ENCODE assay signal across 27 mouse cellular contexts in the genomic region with DNA sequence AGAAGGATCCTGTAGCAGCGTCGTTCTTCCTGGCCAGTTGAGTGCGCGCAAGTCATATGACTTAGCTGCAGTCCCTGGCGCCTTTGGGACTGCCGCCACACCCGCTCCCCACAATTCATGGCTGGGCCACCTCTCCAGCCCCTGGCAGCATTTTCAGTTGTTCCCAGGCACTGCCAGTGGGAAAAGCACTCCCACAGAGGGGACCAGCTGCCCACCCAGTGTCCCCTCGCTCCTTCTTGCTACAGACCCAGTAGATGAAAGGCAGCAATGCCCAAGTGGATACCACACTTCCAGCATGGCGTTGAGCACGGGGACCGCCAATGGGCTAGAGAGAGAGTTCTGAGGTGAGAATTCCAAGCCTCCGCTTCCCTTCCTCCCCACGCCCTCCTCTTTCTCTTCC. TPM values are rescaled to one million over a fixed set of nuclear protein-coding genes. Genes with fewer than 3 reads are reported as not detected.
A peak's percentile ranks its signal among the peaks of the same experiment; 100 is the strongest.
DNase-seq lines count a peak whose midpoint lies in the region; ATAC-seq lines count a peak whose summit lies in the region.
"Had no signal": no experiment of that assay in that cellular context is flagged by ENCODE, and none has a peak within 500 bp of the region (broad histone marks: within the 10 kb centered on the region; RNA-seq: fewer than 3 reads in every experiment).

No protein-coding gene starts in this region.

- H3K27ac ChIP-seq in lung, embryonic 15.5 days = peak overlapping the region; percentile 75
- peak overlapping the region; percentile 46; the same call in 1 of the 2 replicates for H3K27ac ChIP-seq in intestine, embryonic 16.5 days (ENCODE audit: low read length)
- H3K27ac ChIP-seq: embryonic facial prominence, embryonic 10.5 days; embryonic facial prominence, embryonic 15.5 days; forebrain, embryonic 12.5 days; hindbrain, embryonic 10.5 days; liver, embryonic 15.5 days; midbrain, embryonic 12.5 days; neural tube, embryonic 13.5 days had no signal

- H3K4me1 ChIP-seq in lung, embryonic 15.5 days = peaks cover 27% of the 10 kb centered on the region
- H3K4me1 ChIP-seq in intestine, embryonic 16.5 days (ENCODE audit: control insufficient read depth, insufficient read depth, low read length) = peaks cover 8% of the 10 kb centered on the region; the same call in 1 of the 2 replicates

- no peaks in the 10 kb centered on the region for H3K27me3 ChIP-seq in lung, embryonic 15.5 days
- H3K27me3 ChIP-seq in intestine, embryonic 16.5 days (replicated peaks; ENCODE audit: control insufficient read depth, insufficient read depth, low read length) = no peaks in the 10 kb centered on the region
- H3K27me3 ChIP-seq: embryonic facial prominence, embryonic 15.5 days; forebrain, embryonic 12.5 days; liver, embryonic 15.5 days had no signal

- 0 out of 2 replicates have a peak, but pooled peaks have one; percentile 27 for ATAC-seq in lung, embryonic 15.5 days (ENCODE audit: borderline replicate concordance, extremely low read depth, low FRiP score, low TSS enrichment)
- no peak for ATAC-seq in intestine, embryonic 16.5 days
- ATAC-seq: forebrain, postnatal 0 days; hindbrain, embryonic 16.5 days had no signal

- no peak overlapping the region for H3K4me2 ChIP-seq in lung, embryonic 15.5 days
- H3K4me2 ChIP-seq in intestine, embryonic 16.5 days (ENCODE audit: low read depth, low read length) = no peak overlapping the region
- H3K4me2 ChIP-seq: embryonic facial prominence, embryonic 15.5 days; forebrain, embryonic 12.5 days; liver, embryonic 15.5 days; midbrain, embryonic 12.5 days; neural tube, embryonic 13.5 days had no signal

- no peak overlapping the region for H3K4me3 ChIP-seq in lung, embryonic 15.5 days
- no peak overlapping the region for H3K4me3 ChIP-seq in intestine, embryonic 16.5 days (ENCODE audit: low read length)
- H3K4me3 ChIP-seq: embryonic facial prominence, embryonic 10.5 days; embryonic facial prominence, embryonic 15.5 days; forebrain, embryonic 12.5 days; hindbrain, embryonic 10.5 days; layer of hippocampus, adult 2 months; liver, embryonic 15.5 days; midbrain, embryonic 12.5 days; neural tube, embryonic 13.5 days had no signal

- H3K9me3 ChIP-seq in lung, embryonic 15.5 days = no peaks in the 10 kb centered on the region
- no peaks in the 10 kb centered on the region for H3K9me3 ChIP-seq in intestine, embryonic 16.5 days (ENCODE audit: control insufficient read depth, low read length)
- H3K9me3 ChIP-seq: embryonic facial prominence, embryonic 10.5 days; embryonic facial prominence, embryonic 15.5 days; forebrain, embryonic 12.5 days; G1E; hindbrain, embryonic 10.5 days; liver, embryonic 15.5 days; midbrain, embryonic 12.5 days; neural tube, embryonic 13.5 days had no signal

- peak; percentile 32 for DNase-seq in cerebellum, adult 11-12 months
- DNase-seq in cerebellum, adult 11 months = no peak
- DNase-seq in heart, adult 11 months = peak; percentile 65
- no peak for DNase-seq in heart, adult 9 months (ENCODE audit: low spot score in 2 of 2)
- no peak for DNase-seq in lung, adult 18-20 months
- no peak for DNase-seq in urinary bladder, postnatal 10 days (ENCODE audit: low spot score)
- DNase-seq: adrenal gland, postnatal 10 days; cerebellum, adult 18-20 months; forebrain, postnatal 0 days; heart, postnatal 14 days; kidney, adult 2 months; kidney, postnatal 36 days; liver; lung, postnatal 36 days; right cerebral cortex, postnatal 4 days had no signal

- 77% methylated on average over 13 of the region's 13 CpGs for WGBS in lung, embryonic 15.5 days
- 91% methylated on average over 13 of the region's 13 CpGs for WGBS in intestine, embryonic 16.5 days

- H3K36me3 ChIP-seq in lung, embryonic 15.5 days = peaks cover 5% of the 10 kb centered on the region; the same call in 1 of the 2 replicates
- H3K36me3 ChIP-seq in intestine, embryonic 16.5 days (ENCODE audit: control insufficient read depth, insufficient read depth, low read length) = 0 out of 2 replicates have a peak, but pooled peaks cover 7% of the 10 kb centered on the region
- H3K36me3 ChIP-seq: forebrain, embryonic 12.5 days; liver, embryonic 15.5 days; midbrain, embryonic 12.5 days; neural tube, embryonic 13.5 days had no signal

- no peak overlapping the region for H3K9ac ChIP-seq in lung, embryonic 15.5 days
- H3K9ac ChIP-seq in intestine, embryonic 16.5 days (ENCODE audit: low read depth, low read length) = no peak overlapping the region
- H3K9ac ChIP-seq: embryonic facial prominence, embryonic 15.5 days; forebrain, embryonic 12.5 days; forebrain, postnatal 0 days; liver, embryonic 15.5 days; midbrain, embryonic 12.5 days; neural tube, embryonic 13.5 days had no signal

RNA-seq across cellular contexts. Expression of gene Ppp1r21, which starts 25.9 kb away (rescaled TPM):
- 21.7 and 24.4 TPM in 2 replicates for polyA plus RNA-seq in lung, embryonic 15.5 days (2015; fragmentation: Nextera tagmentation; extraction: Ambion mirVana)
- 16.8 and 17.8 TPM in 2 replicates for polyA plus RNA-seq in intestine, embryonic 16.5 days (2015; fragmentation: Nextera tagmentation; extraction: Ambion mirVana)

Comparison
In these comparisons a context has a peak if more than half of its experiments do, and no peak if none do; other contexts are left out.
1. DNase-seq: peak in cerebellum, adult 11-12 months (single experiment) and heart, adult 11 months (single experiment); none in cerebellum, adult 11 months (single experiment), heart, adult 9 months (0 of 2), lung, adult 18-20 months (0 of 2) and urinary bladder, postnatal 10 days (single experiment).